Mouse (Mus musculus): ENCODE results near the gene Gcnt7.

DNA sequence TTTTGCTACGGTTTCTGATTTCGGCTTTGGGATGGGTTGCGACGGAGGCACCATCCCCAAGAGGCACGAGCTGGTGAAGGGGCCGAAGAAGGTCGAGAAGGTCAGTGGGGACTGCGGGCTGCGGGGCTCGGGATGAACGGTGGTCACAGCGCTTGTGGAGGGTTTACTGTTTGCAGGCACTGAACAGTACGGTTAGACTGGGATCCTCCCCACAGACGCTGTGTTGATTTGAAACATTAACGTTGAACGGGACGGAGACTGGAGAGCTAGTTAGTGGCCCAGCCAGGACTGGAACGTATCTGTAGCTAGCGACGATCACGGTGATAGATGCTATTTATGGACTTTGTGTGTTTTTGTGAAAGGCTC is 17.8 kb downstream of the Gcnt7 start:
- TF ChIP-seq POLR2A (IDR thresholded peaks at IDR 0.05; ENCODE audit: low read depth, low read length), result no peak
- TF ChIP-seq CTCF (IDR thresholded peaks at IDR 0.05; ENCODE audit: extremely low read depth, insufficient read depth, insufficient read length, insufficient replicate concordance), result no peak

Data from spleen, adult 2 months (tissue).